Mouse (Mus musculus) liver, embryonic 14.5 days (tissue): ENCODE measurements around the gene Slc27a2.

Source experiments
- CTCF ChIP-seq: IDR thresholded peaks from 2 replicates; pipeline ENCODE4 v1.5.1; 2016; ENCODE audit warnings: antibody characterized with exemption, low read depth, control low read depth
- EP300 ChIP-seq: IDR thresholded peaks from 2 replicates; pipeline ENCODE4 v1.6.1; 2016; ENCODE audit warnings: antibody characterized with exemption, low read depth

DNA sequence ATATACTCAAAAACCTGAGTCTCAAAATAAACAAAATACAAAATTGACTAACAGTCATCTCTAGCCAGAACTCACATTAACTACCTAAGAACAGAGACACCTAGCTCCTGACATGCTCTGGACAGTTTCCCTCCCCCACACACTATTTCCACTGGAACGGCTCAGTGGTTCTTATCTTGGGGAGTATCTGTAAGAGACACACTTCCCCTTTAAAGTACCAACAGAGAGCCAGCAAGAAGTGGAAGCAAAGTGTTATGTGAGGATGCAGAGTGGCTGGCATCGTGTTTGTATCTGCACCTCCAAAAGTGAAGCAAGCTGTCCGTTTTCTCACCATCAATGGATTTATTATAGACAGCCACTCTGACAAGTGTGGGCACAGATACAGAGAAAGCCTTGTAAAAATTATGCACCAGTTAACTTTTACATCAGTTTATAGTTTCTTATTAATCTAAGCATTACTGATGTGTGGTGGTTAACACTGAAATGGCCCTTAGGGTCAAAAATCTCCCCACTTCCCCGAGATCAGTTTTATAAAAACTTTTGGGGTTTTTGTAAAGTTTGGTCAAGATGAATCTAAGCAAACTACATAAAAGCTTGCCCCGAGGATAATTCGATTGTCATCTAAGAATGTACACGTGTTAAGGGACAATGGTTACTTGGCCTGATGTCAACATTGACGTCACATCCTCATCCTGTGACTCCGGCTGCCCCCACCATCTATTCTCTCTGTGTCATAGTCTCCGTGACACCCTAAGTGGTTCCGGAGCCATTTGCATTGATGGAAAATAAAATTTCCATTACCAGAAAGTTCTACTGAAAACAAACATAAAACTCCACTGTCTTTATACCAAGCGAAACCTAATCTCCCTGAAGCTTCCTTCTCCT is 84.0 kb downstream of the Slc27a2 start:
- no peak for TF ChIP-seq CTCF
- no peak for TF ChIP-seq EP300
